Mouse (Mus musculus): Measurements from ENCODE around the gene Cldn14. TPM values are rescaled to one million over a fixed set of nuclear protein-coding genes. Genes with fewer than 3 reads are reported as not detected.

The Cldn14 gene
- total and polyA plus RNA-seq, 3 experiments = not detected

DNA sequence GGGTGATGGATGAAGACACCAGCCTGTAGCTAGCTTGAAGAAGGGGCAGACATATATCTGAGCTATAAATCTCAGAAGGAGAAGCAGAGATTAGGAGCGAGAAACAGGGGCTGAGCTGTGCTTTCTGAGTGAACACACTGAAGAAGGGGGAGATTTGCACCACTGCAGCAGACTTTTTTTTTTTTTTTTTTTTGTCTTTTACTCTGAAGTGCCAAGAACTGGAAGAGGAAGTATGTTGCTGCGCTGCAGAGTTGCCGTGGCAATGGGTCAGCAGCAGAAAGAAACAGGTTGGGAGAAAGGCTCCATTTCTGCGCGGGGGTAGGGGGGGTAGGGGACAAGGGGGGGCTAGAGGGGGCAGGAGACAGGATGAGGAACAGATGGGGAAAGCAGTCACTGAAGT is 2.6 kb upstream of the Cldn14 start:
- no peak overlapping the region for H3K9ac ChIP-seq (ENCODE audit: low read depth, low read length)
- H3K27me3 ChIP-seq (ENCODE audit: control insufficient read depth, insufficient read depth, low read length) = no peaks in the 10 kb centered on the region; the same call in 1 of the 2 replicates
- 18% methylated on average over 5 of the region's 5 CpGs for WGBS
- no peak for TF ChIP-seq POLR2A (IDR thresholded peaks at IDR 0.05; ENCODE audit: insufficient read depth, low read depth, low read length)
- no peak for TF ChIP-seq CTCF (IDR thresholded peaks at IDR 0.05)
- TF ChIP-seq EP300 (IDR thresholded peaks at IDR 0.05; ENCODE audit: insufficient read depth, low read depth, low read length) = no peak
- H3K36me3 ChIP-seq (ENCODE audit: control insufficient read depth, insufficient read depth, low read length) = no peaks in the 10 kb centered on the region
- no peak overlapping the region for H3K4me3 ChIP-seq
- H3K79me2 ChIP-seq (replicated peaks; ENCODE audit: control insufficient read depth, insufficient read depth, low read length) = no peaks in the 10 kb centered on the region
- no peak overlapping the region for H3K27ac ChIP-seq
- intact Hi-C loops (cut with DNase I) = no loop called here
- no peaks in the 10 kb centered on the region for H3K4me1 ChIP-seq (ENCODE audit: control insufficient read depth, insufficient read depth, low read length)
- no peak for DNase-seq

GRCm38 (mm10) chr16:94010633-94011032 is 2.0 kb upstream of the Cldn14 start:
- intact Hi-C loops (cut with DNase I) = no loop called here
- TF ChIP-seq EP300 (IDR thresholded peaks at IDR 0.05; ENCODE audit: insufficient read depth, low read depth, low read length) (no peak), CTCF (IDR thresholded peaks at IDR 0.05) (no peak), POLR2A (IDR thresholded peaks at IDR 0.05; ENCODE audit: insufficient read depth, low read depth, low read length) (no peak)
- 83% methylated on average over 3 of the region's 3 CpGs for WGBS
- Histone ChIP-seq H3K27ac (no peak overlapping the region), H3K79me2 (replicated peaks; ENCODE audit: control insufficient read depth, insufficient read depth, low read length) (no peaks in the 10 kb centered on the region), H3K36me3 (ENCODE audit: control insufficient read depth, insufficient read depth, low read length) (no peaks in the 10 kb centered on the region), H3K4me3 (no peak overlapping the region), H3K27me3 (ENCODE audit: control insufficient read depth, insufficient read depth, low read length) (no peaks in the 10 kb centered on the region; the same call in 1 of the 2 replicates), H3K4me1 (ENCODE audit: control insufficient read depth, insufficient read depth, low read length) (no peaks in the 10 kb centered on the region), H3K9ac (ENCODE audit: low read depth, low read length) (no peak overlapping the region)
- DNase-seq = no peak

DNA sequence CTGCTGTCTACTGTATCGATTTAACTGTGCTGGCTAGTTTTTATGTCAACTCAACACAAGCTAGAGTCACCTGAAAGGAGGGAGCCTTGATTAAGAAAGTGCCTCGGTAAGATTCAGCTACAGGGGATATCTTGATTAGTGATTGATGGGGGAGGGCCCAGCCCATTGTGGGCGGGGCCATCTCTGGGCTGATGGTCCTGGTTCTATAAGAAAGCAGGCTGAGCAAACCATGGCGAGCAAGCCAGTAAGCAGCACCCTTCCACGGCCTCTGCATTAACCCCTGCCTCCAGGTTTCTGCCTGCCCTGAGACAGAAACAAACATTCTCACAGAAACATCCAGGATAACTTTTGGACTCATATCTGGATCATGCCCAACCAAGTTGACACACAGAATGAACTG is 1.5 kb upstream of the Cldn14 start:
- intact Hi-C loops (cut with DNase I) = no loop called here
- no peak for TF ChIP-seq CTCF (IDR thresholded peaks at IDR 0.05)
- TF ChIP-seq EP300 (IDR thresholded peaks at IDR 0.05; ENCODE audit: insufficient read depth, low read depth, low read length) = no peak
- no peak for TF ChIP-seq POLR2A (IDR thresholded peaks at IDR 0.05; ENCODE audit: insufficient read depth, low read depth, low read length)
- no peak overlapping the region for H3K27ac ChIP-seq
- H3K4me3 ChIP-seq = no peak overlapping the region
- 76% methylated on average over 5 of the region's 5 CpGs for WGBS
- H3K36me3 ChIP-seq (ENCODE audit: control insufficient read depth, insufficient read depth, low read length) = no peaks in the 10 kb centered on the region
- no peak overlapping the region for H3K9ac ChIP-seq (ENCODE audit: low read depth, low read length)
- no peaks in the 10 kb centered on the region for H3K79me2 ChIP-seq (replicated peaks; ENCODE audit: control insufficient read depth, insufficient read depth, low read length)
- DNase-seq = no peak
- no peaks in the 10 kb centered on the region; the same call in 1 of the 2 replicates for H3K27me3 ChIP-seq (ENCODE audit: control insufficient read depth, insufficient read depth, low read length)
- H3K4me1 ChIP-seq (ENCODE audit: control insufficient read depth, insufficient read depth, low read length) = no peaks in the 10 kb centered on the region

GRCm38 (mm10) chr16:94009356-94009755 is 719 bp upstream of the Cldn14 start:
- Histone ChIP-seq H3K4me1 (ENCODE audit: control insufficient read depth, insufficient read depth, low read length) (no peaks in the 10 kb centered on the region), H3K4me3 (no peak overlapping the region), H3K27me3 (ENCODE audit: control insufficient read depth, insufficient read depth, low read length) (no peaks in the 10 kb centered on the region; the same call in 1 of the 2 replicates), H3K79me2 (replicated peaks; ENCODE audit: control insufficient read depth, insufficient read depth, low read length) (no peaks in the 10 kb centered on the region), H3K27ac (no peak overlapping the region), H3K36me3 (ENCODE audit: control insufficient read depth, insufficient read depth, low read length) (no peaks in the 10 kb centered on the region), H3K9ac (ENCODE audit: low read depth, low read length) (no peak overlapping the region)
- 69% methylated on average over 5 of the region's 5 CpGs for WGBS
- intact Hi-C loops (cut with DNase I) = no loop called here
- no peak for DNase-seq
- TF ChIP-seq POLR2A (IDR thresholded peaks at IDR 0.05; ENCODE audit: insufficient read depth, low read depth, low read length) (no peak), EP300 (IDR thresholded peaks at IDR 0.05; ENCODE audit: insufficient read depth, low read depth, low read length) (no peak), CTCF (IDR thresholded peaks at IDR 0.05) (no peak)

- Histone ChIP-seq H3K4me1 (ENCODE audit: control insufficient read depth, insufficient read depth, low read length) (no peaks in the 10 kb centered on the region), H3K27ac (no peak overlapping the region), H3K4me3 (no peak overlapping the region), H3K79me2 (replicated peaks; ENCODE audit: control insufficient read depth, insufficient read depth, low read length) (no peaks in the 10 kb centered on the region), H3K27me3 (ENCODE audit: control insufficient read depth, insufficient read depth, low read length) (no peaks in the 10 kb centered on the region; the same call in 1 of the 2 replicates), H3K9ac (ENCODE audit: low read depth, low read length) (no peak overlapping the region), H3K36me3 (ENCODE audit: control insufficient read depth, insufficient read depth, low read length) (no peaks in the 10 kb centered on the region)
- intact Hi-C loops (cut with DNase I) = no loop called here
- WGBS = 60% methylated on average over 23 of the region's 23 CpGs
- no peak for DNase-seq
- no peak for TF ChIP-seq CTCF (IDR thresholded peaks at IDR 0.05)
- TF ChIP-seq EP300 (IDR thresholded peaks at IDR 0.05; ENCODE audit: insufficient read depth, low read depth, low read length) = no peak
- TF ChIP-seq POLR2A (IDR thresholded peaks at IDR 0.05; ENCODE audit: insufficient read depth, low read depth, low read length) = no peak
Measured at GRCm38 (mm10) chr16:94006706-94007665, 1.7 kb downstream of the Cldn14 start.

- H3K9ac ChIP-seq (ENCODE audit: low read depth, low read length) = no peak overlapping the region
- H3K4me3 ChIP-seq = no peak overlapping the region
- 85% methylated on average over 6 of the region's 6 CpGs for WGBS
- no peak for TF ChIP-seq CTCF (IDR thresholded peaks at IDR 0.05)
- TF ChIP-seq EP300 (IDR thresholded peaks at IDR 0.05; ENCODE audit: insufficient read depth, low read depth, low read length) = no peak
- no peak for TF ChIP-seq POLR2A (IDR thresholded peaks at IDR 0.05; ENCODE audit: insufficient read depth, low read depth, low read length)
- H3K4me1 ChIP-seq (ENCODE audit: control insufficient read depth, insufficient read depth, low read length) = no peaks in the 10 kb centered on the region
- H3K79me2 ChIP-seq (replicated peaks; ENCODE audit: control insufficient read depth, insufficient read depth, low read length) = no peaks in the 10 kb centered on the region
- H3K27ac ChIP-seq = no peak overlapping the region
- no peaks in the 10 kb centered on the region for H3K36me3 ChIP-seq (ENCODE audit: control insufficient read depth, insufficient read depth, low read length)
- no peak for DNase-seq
- intact Hi-C loops (cut with DNase I) = no loop called here
- no peaks in the 10 kb centered on the region for H3K27me3 ChIP-seq (ENCODE audit: control insufficient read depth, insufficient read depth, low read length)
Measured at GRCm38 (mm10) chr16:94003478-94003877, 5.2 kb downstream of the Cldn14 start.

Data from heart, adult 2 months (tissue).